Mouse (Mus musculus) kidney, postnatal 0 days (tissue): Measurements from ENCODE around the gene Ctrl. TPM values are rescaled to one million over a fixed set of nuclear protein-coding genes. Genes with fewer than 3 reads are reported as not detected.

Experiments used
- ATAC-seq: fragments of 200-750 bp; cut with Nextera tagmentation; replicated peaks from 2 replicates; pipeline ENCODE4 v1.8.0; 2017; ENCODE audit warnings: low read depth, moderate number of reproducible peaks, moderate TSS enrichment, moderate library complexity; ENCODE audit not compliant: low FRiP score
- DNase-seq: peaks from one replicate; pipeline ENCODE4 v3.0.0-alpha.2; 2016; ENCODE audit warnings: low spot score
- H3K27ac ChIP-seq: fragments of 300-500 bp; sonication (generic); 2 replicates; pipeline ENCODE4 v1.5.1; 2014; ENCODE audit warnings: mild to moderate bottlenecking
- H3K27me3 ChIP-seq: fragments of 300-500 bp; sonication (generic); 2 replicates; pipeline ENCODE4 v1.6.1; 2014; ENCODE audit warnings: low read length, mixed read lengths; ENCODE audit not compliant: insufficient read depth
- H3K36me3 ChIP-seq: fragments of 300-500 bp; sonication (generic); 2 replicates; pipeline ENCODE4 v1.6.1; 2014; ENCODE audit warnings: low read length, mixed read lengths; ENCODE audit not compliant: insufficient read depth
- H3K4me1 ChIP-seq: fragments of 300-500 bp; sonication (generic); replicated peaks from 2 replicates; pipeline ENCODE4 v1.6.1; 2014; ENCODE audit warnings: antibody characterized with exemption, low read length, mixed read lengths; ENCODE audit not compliant: insufficient read depth
- H3K4me2 ChIP-seq: fragments of 300-500 bp; sonication (generic); 2 replicates; pipeline ENCODE4 v1.6.1; 2014; ENCODE audit warnings: mild to moderate bottlenecking, low read length, moderate library complexity, mixed read lengths
- H3K4me3 ChIP-seq: fragments of 300-500 bp; sonication (generic); replicated peaks from 2 replicates; pipeline ENCODE4 v1.5.1; 2014; ENCODE audit warnings: low read depth, low read length
- H3K9ac ChIP-seq: fragments of 300-500 bp; sonication (generic); 2 replicates; pipeline ENCODE4 v1.6.1; 2014; ENCODE audit warnings: low read depth, low read length
- H3K9me3 ChIP-seq: fragments of 300-500 bp; sonication (generic); replicated peaks from 2 replicates; pipeline ENCODE4 v1.6.1; 2016; ENCODE audit warnings: low read length, inconsistent platforms, mixed read lengths
- CTCF ChIP-seq: IDR thresholded peaks from 2 replicates; pipeline ENCODE4 v1.5.1; 2016; ENCODE audit warnings: antibody characterized with exemption, low read depth, mild to moderate bottlenecking, moderate library complexity
- WGBS: fragments of 180-500 bp; shearing (Covaris S2); extraction: QIAGEN DNeasy Blood & Tissue Kit; methylation state at CpG from one replicate; pipeline ENCODE4 v1.1.7; 2014; 5-methylcytosine and 5-hydroxymethylcytosine counted together
- polyA plus RNA-seq: library from polyadenylated mRNA; unstranded; fragments of >200 nt; fragmentation: Nextera tagmentation; extraction: Ambion mirVana; gene quantifications from 2 replicates; pipeline ENCODE4 v1.2.1, GENCODE M21; 2015

Ctrl gene
- polyA plus RNA-seq, 1 experiment from 2014 or later = 0.67 TPM

DNA sequence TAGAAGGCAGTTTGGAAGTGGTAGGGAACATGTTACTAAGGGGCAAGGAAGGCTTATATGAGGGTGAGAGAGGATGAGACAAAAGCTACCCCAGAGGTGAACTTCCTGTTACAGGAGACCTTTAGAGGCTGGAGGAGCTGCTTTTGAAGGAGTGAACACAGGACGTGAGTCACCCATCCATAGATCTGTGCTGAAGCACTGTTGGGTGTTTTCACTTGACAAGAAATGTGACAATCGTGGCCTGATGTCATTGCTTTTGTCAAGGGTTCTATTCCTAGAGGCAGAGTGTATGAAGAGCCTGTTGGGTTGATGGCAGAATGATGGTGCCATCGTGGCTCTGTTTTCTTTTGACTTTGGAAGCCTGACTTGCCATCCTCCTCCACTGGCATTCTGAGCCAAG, 14.3 kb downstream of the Ctrl start:
- DNase-seq (no peak), ATAC-seq (no peak)
- H3K36me3 ChIP-seq = peaks cover 10% of the 10 kb centered on the region; the same call in 1 of the 2 replicates
- WGBS = 88% methylated on average over 3 of the region's 3 CpGs
- H3K4me1 ChIP-seq = no peaks in the 10 kb centered on the region
- H3K9ac ChIP-seq = no peak overlapping the region
- no peak overlapping the region for H3K4me3 ChIP-seq
- no peak overlapping the region for H3K27ac ChIP-seq
- no peaks in the 10 kb centered on the region for H3K9me3 ChIP-seq
- no peak overlapping the region for H3K4me2 ChIP-seq
- H3K27me3 ChIP-seq = no peaks in the 10 kb centered on the region
- TF ChIP-seq CTCF = no peak

DNA sequence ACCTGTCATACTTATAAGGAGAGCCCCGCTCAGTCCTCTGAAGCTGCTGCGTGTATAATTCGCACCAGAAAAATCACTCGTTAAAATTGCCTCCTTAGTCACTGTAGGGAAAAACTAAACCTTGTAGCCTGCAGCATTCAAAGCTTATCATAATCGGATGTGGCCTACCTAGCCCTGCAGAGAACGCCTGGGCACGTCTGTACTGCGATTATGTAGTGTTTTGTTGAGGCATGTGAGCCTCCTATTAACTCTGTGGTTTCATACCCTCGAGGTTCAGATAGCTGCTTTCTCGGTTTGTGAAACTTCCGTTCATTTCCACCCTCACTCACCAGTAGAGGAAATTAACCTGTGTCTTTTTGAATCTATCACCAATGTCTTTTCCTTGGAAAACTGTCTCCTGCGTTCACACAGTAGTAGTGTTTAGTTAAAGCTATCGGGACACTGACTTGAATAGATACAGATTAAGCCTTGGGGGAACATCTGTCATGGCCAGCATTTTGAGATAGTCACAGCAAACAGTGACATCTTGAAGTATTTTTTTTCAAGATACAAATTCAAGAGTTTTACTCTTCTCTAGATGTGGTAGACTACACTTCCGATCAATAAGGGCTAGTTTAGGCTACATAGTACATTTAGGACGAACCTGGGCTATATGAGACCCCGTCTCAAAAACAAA, 32.6 kb downstream of the Ctrl start:
- TF ChIP-seq CTCF = no peak

DNA sequence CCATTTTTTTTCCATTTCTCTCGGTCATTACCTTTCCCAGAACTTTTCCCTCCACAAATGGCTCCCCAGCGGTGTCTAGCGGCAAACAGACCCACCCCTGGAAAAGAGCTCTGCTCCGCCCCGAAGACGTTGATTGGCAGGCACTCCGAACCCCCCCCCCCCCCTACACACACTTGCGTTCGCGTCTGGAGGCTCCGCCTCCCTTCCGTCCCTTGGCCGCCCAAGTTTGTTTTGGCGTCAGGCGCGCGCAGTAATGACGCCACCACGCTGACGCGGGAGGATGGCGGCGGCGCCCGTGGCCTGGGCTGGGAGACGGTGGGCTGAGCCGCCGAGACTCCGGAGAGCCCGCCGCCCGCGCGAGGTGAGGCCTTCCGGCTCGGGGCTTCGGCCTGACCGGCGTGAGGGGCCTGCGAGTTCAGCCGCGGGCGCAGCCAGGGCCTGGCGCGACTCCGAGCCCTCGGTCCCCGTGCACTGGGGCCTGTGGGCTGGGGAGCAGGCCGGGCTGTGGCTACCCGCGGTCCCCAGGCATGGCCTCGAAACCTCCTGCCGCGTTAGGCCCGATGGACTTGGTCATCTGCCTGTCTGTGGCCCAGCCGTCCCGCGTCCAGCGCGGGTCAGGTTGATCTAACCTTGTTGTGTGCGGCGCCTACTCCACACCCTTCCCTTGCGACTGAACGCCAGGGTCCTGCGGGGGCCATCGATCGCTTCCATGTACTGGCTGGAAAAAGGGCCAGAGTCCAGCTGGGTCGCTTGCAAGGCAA, 33.3 kb downstream of the Ctrl start, which contains the start of gene Pskh1:
Gene Pskh1, plus strand, starts transcription at position 262 of the 761 bp plus-strand sequence.
- no peaks in the 10 kb centered on the region for H3K36me3 ChIP-seq
- WGBS = under 1% methylated on average over 68 of the region's 68 CpGs
- H3K4me1 ChIP-seq = no peaks in the 10 kb centered on the region
- peak within 1 kb of the TSS; percentile 61 for H3K4me2 ChIP-seq
- no peak; the same call in 1 of the 2 replicates for TF ChIP-seq CTCF
- H3K9me3 ChIP-seq = no peaks in the 10 kb centered on the region
- DNase-seq (peak; percentile 96), ATAC-seq (peak; percentile 95)
- H3K4me3 ChIP-seq = peak within 1 kb of the TSS; percentile 89
- H3K27me3 ChIP-seq = no peaks in the 10 kb centered on the region
- H3K9ac ChIP-seq = peak within 1 kb of the TSS; percentile 96
- H3K27ac ChIP-seq = peak within 1 kb of the TSS; percentile 92

More for the DNA sequence above, 32.6 kb downstream of the Ctrl start:
- Histone ChIP-seq H3K4me1 (no peaks in the 10 kb centered on the region), H3K36me3 (no peaks in the 10 kb centered on the region), H3K9me3 (no peaks in the 10 kb centered on the region), H3K4me3 (peak overlapping the region; percentile 89), H3K27ac (peak overlapping the region; percentile 92), H3K27me3 (no peaks in the 10 kb centered on the region), H3K9ac (peak overlapping the region; percentile 96), H3K4me2 (peak overlapping the region; percentile 61)
- DNase-seq (no peak), ATAC-seq (no peak)
- WGBS = 29% methylated on average over 16 of the region's 16 CpGs

GRCm38 (mm10) chr8:105897801-105898480, 35.7 kb downstream of the Ctrl start:
- no peaks in the 10 kb centered on the region for H3K9me3 ChIP-seq
- ATAC-seq = no peak
- no peaks in the 10 kb centered on the region for H3K4me1 ChIP-seq
- no peak overlapping the region for H3K4me2 ChIP-seq
- H3K36me3 ChIP-seq = no peaks in the 10 kb centered on the region
- no peak for TF ChIP-seq CTCF
- H3K27me3 ChIP-seq = no peaks in the 10 kb centered on the region
- H3K27ac ChIP-seq = no peak overlapping the region
- WGBS = 83% methylated on average over 9 of the region's 9 CpGs
- no peak for DNase-seq
- no peak overlapping the region for H3K4me3 ChIP-seq
- no peak overlapping the region for H3K9ac ChIP-seq

GRCm38 (mm10) chr8:105893339-105893738, 40.3 kb downstream of the Ctrl start, which contains the start of gene Nrn1l:
TSS of gene Nrn1l (plus strand) at chr8:105893567.
- H3K27ac ChIP-seq = no peak within 1 kb of the TSS
- 10% methylated on average over 11 of the region's 11 CpGs for WGBS
- H3K9me3 ChIP-seq = no peaks in the 10 kb centered on the region
- peak within 1 kb of the TSS; percentile 26 for H3K4me2 ChIP-seq
- DNase-seq = peak; percentile 93
- no peak for TF ChIP-seq CTCF
- no peaks in the 10 kb centered on the region for H3K4me1 ChIP-seq
- no peaks in the 10 kb centered on the region for H3K27me3 ChIP-seq
- H3K4me3 ChIP-seq = no peak within 1 kb of the TSS
- H3K9ac ChIP-seq = no peak within 1 kb of the TSS
- peaks cover 35% of the 10 kb centered on the region for H3K36me3 ChIP-seq
- ATAC-seq = peak; percentile 90

DNA sequence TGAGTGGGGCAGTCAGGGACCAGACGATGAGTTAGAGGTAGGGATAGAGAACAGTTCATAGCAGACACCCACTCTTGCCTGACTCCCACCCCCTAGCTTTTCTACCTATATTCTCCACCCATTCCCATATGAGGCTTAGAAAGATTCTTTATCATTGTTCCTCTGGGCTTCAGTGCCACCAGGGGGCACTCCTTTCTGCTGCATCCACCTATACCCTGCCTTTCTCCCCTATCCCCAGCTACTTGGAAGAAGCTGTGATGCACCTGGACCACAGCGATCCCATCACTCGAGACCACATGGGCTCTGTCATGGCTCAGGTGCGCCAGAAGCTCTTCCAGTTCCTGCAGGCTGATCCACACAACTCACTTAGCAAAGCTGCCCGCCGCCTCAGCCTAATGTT, 41.2 kb downstream of the Ctrl start:
- TF ChIP-seq CTCF = peak; percentile 64
- H3K4me1 ChIP-seq = no peaks in the 10 kb centered on the region
- H3K36me3 ChIP-seq = peaks cover 44% of the 10 kb centered on the region
- H3K4me2 ChIP-seq = no peak overlapping the region
- no peak overlapping the region for H3K4me3 ChIP-seq
- ATAC-seq (no peak), DNase-seq (peak; percentile 15)
- H3K27me3 ChIP-seq = no peaks in the 10 kb centered on the region
- H3K9me3 ChIP-seq = no peaks in the 10 kb centered on the region
- 89% methylated on average over 6 of the region's 6 CpGs for WGBS
- H3K27ac ChIP-seq = no peak overlapping the region
- H3K9ac ChIP-seq = no peak overlapping the region
